Mouse (Mus musculus) myocyte (in vitro differentiated cells): ENCODE results near the gene Atp11a. TPM values are rescaled to one million over a fixed set of nuclear protein-coding genes. Genes with fewer than 3 reads are reported as not detected.

Source experiments
- H3K27me3 ChIP-seq: one replicate; pipeline ENCODE4 v1.6.1; 2011; ENCODE audit not compliant: control insufficient read depth, insufficient read depth, insufficient read length
- H3K36me3 ChIP-seq: one replicate; pipeline ENCODE4 v1.6.1; 2011; ENCODE audit not compliant: control insufficient read depth, insufficient read depth
- H3K4me2 ChIP-seq: one replicate; pipeline ENCODE4 v1.6.1; 2011; ENCODE audit warnings: low read depth, control low read depth
- H3K4me3 ChIP-seq: one replicate; pipeline ENCODE4 v1.5.1; 2011; ENCODE audit warnings: mild to moderate bottlenecking, control low read depth, moderate library complexity
- H3K79me2 ChIP-seq: one replicate; pipeline ENCODE4 v1.6.1; 2011; ENCODE audit not compliant: control insufficient read depth, insufficient read depth
- H3ac ChIP-seq: one replicate; pipeline ENCODE4 v1.6.1; 2011; ENCODE audit not compliant: control insufficient read depth, insufficient read length
- CEBPB ChIP-seq: IDR thresholded peaks from 2 replicates; pipeline ENCODE4 v1.6.1; 2011; ENCODE audit warnings: mild to moderate bottlenecking, moderate library complexity; ENCODE audit not compliant: poor library complexity, insufficient read depth, severe bottlenecking
- E2F4 ChIP-seq: IDR thresholded peaks from one replicate; pipeline ENCODE4 v1.6.1; 2011; ENCODE audit warnings: mild to moderate bottlenecking, control low read depth, moderate library complexity; ENCODE audit not compliant: insufficient read depth
- MAX ChIP-seq: IDR thresholded peaks from one replicate; pipeline ENCODE4 v1.6.1; 2011; ENCODE audit warnings: low read depth, mild to moderate bottlenecking, control low read depth
- MYOD1 ChIP-seq, 3 experiments: IDR thresholded peaks; one replicate each; pipeline ENCODE4 v1.6.1; 2011; ENCODE audit warnings: control low read depth in 2 of 3, low read depth in 2 of 3, mild to moderate bottlenecking in 2 of 3, moderate library complexity in 1 of 3; ENCODE audit not compliant: insufficient read length in 2 of 3, control insufficient read depth in 1 of 3
- MYOG ChIP-seq, 3 experiments: IDR thresholded peaks; one replicate each; pipeline ENCODE4 v1.6.1; 2011; ENCODE audit warnings: control low read depth in 2 of 3, low read depth in 2 of 3, mild to moderate bottlenecking in 2 of 3; ENCODE audit not compliant: insufficient read length in 2 of 3, control insufficient read depth in 1 of 3, insufficient read depth in 1 of 3
- POLR2A ChIP-seq: IDR thresholded peaks from one replicate; pipeline ENCODE4 v1.6.1; 2011; ENCODE audit warnings: low read depth, mild to moderate bottlenecking, control low read depth, moderate library complexity; ENCODE audit not compliant: insufficient read length
- POLR2AphosphoS2 ChIP-seq: IDR thresholded peaks from one replicate; pipeline ENCODE4 v1.6.1; 2011; ENCODE audit warnings: low read depth, control low read depth; ENCODE audit not compliant: insufficient read length
- REST ChIP-seq: IDR thresholded peaks from one replicate; pipeline ENCODE4 v1.6.1; 2011; ENCODE audit warnings: mild to moderate bottlenecking, control low read depth, moderate library complexity; ENCODE audit not compliant: insufficient read depth, insufficient read length
- SRF ChIP-seq: IDR thresholded peaks from one replicate; pipeline ENCODE4 v1.6.1; 2011; ENCODE audit warnings: low read depth; ENCODE audit not compliant: control insufficient read depth, insufficient read length
- TCF12 ChIP-seq: IDR thresholded peaks from one replicate; pipeline ENCODE4 v1.6.1; 2011; ENCODE audit warnings: mild to moderate bottlenecking, control low read depth; ENCODE audit not compliant: poor library complexity, insufficient read depth, severe bottlenecking
- TCF3 ChIP-seq: IDR thresholded peaks from one replicate; pipeline ENCODE4 v1.6.1; 2011; ENCODE audit warnings: low read depth, control low read depth; ENCODE audit not compliant: insufficient read length
- USF1 ChIP-seq: IDR thresholded peaks from one replicate; pipeline ENCODE4 v1.6.1; 2011; ENCODE audit warnings: low read depth, mild to moderate bottlenecking, control low read depth, moderate library complexity
- polyA plus RNA-seq: library from polyadenylated mRNA; unstranded; fragments of >200 nt; fragmentation: generic; extraction: Trizol; gene quantifications from one replicate; pipeline ENCODE4 v1.2.1, GENCODE M21; 2012; ENCODE audit warnings: missing spikeins

Gene Atp11a
- polyA plus RNA-seq, 1 experiment = 13.8 TPM

GRCm38 (mm10) chr8:12897815-12898214 lies 141.0 kb downstream of the Atp11a start:
- Histone ChIP-seq H3K79me2 (no peaks in the 10 kb centered on the region), H3K4me3 (no peak overlapping the region), H3K36me3 (no peaks in the 10 kb centered on the region), H3ac (no peak overlapping the region), H3K27me3 (peaks cover 37% of the 10 kb centered on the region), H3K4me2 (no peak overlapping the region)
- no peak for TF ChIP-seq CEBPB
- TF ChIP-seq TCF3 = no peak
- no peak for TF ChIP-seq MYOD1 (IDR thresholded peaks at IDR 0.05; ENCODE audit: control insufficient read depth in 1 of 3, insufficient read length in 2 of 3, low read depth in 2 of 3)
- TF ChIP-seq MYOG (IDR thresholded peaks at IDR 0.05; ENCODE audit: control insufficient read depth in 1 of 3, insufficient read depth in 1 of 3, insufficient read length in 2 of 3, low read depth in 2 of 3) = no peak
- TF ChIP-seq REST = no peak
- no peak for TF ChIP-seq TCF12
- TF ChIP-seq MAX = no peak
- no peak for TF ChIP-seq SRF
- TF ChIP-seq POLR2A = no peak
- no peak for TF ChIP-seq E2F4
- TF ChIP-seq POLR2AphosphoS2 = no peak
- TF ChIP-seq USF1 = no peak

GRCm38 (mm10) chr8:12903790-12904415 lies 147.1 kb downstream of the Atp11a start:
- Histone ChIP-seq H3ac (no peak overlapping the region), H3K27me3 (peaks cover 25% of the 10 kb centered on the region), H3K4me3 (no peak overlapping the region), H3K36me3 (no peaks in the 10 kb centered on the region), H3K4me2 (no peak overlapping the region), H3K79me2 (no peaks in the 10 kb centered on the region)
- TF ChIP-seq MYOG (IDR thresholded peaks at IDR 0.05; ENCODE audit: control insufficient read depth in 1 of 3, insufficient read depth in 1 of 3, insufficient read length in 2 of 3, low read depth in 2 of 3) (no peak), MYOD1 (IDR thresholded peaks at IDR 0.05; ENCODE audit: control insufficient read depth in 1 of 3, insufficient read length in 2 of 3, low read depth in 2 of 3) (no peak), POLR2A (no peak), POLR2AphosphoS2 (no peak), SRF (no peak), TCF12 (no peak), USF1 (no peak), MAX (no peak), E2F4 (no peak), CEBPB (no peak), REST (no peak), TCF3 (no peak)

DNA sequence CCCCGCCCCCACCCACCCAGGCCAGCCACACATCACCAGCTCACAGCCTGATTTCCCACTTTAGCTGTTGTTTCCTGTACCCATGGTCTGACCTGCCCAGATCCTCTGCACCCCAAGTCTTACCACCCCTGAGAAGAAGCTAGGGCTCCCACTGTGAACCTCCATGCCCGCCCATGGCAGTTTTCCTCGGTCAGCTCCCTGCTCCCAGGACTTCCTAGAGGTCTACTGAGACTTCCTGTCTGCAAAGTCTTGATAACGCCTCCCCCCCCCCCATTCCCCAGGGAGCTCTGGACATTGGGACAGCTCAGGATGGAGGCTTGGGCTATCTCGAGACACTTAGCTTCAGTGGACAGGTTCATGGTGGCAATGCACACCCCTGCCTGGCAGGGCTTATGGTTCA lies 148.3 kb downstream of the Atp11a start:
- TF ChIP-seq E2F4 (no peak), USF1 (no peak), CEBPB (no peak), MYOD1 (IDR thresholded peaks at IDR 0.05; ENCODE audit: control insufficient read depth in 1 of 3, insufficient read length in 2 of 3, low read depth in 2 of 3) (no peak), POLR2AphosphoS2 (no peak)
- H3ac ChIP-seq = no peak overlapping the region
- no peaks in the 10 kb centered on the region for H3K79me2 ChIP-seq
- H3K27me3 ChIP-seq = peaks cover 28% of the 10 kb centered on the region
- no peak overlapping the region for H3K4me3 ChIP-seq
- no peaks in the 10 kb centered on the region for H3K36me3 ChIP-seq
- H3K4me2 ChIP-seq = no peak overlapping the region

DNA sequence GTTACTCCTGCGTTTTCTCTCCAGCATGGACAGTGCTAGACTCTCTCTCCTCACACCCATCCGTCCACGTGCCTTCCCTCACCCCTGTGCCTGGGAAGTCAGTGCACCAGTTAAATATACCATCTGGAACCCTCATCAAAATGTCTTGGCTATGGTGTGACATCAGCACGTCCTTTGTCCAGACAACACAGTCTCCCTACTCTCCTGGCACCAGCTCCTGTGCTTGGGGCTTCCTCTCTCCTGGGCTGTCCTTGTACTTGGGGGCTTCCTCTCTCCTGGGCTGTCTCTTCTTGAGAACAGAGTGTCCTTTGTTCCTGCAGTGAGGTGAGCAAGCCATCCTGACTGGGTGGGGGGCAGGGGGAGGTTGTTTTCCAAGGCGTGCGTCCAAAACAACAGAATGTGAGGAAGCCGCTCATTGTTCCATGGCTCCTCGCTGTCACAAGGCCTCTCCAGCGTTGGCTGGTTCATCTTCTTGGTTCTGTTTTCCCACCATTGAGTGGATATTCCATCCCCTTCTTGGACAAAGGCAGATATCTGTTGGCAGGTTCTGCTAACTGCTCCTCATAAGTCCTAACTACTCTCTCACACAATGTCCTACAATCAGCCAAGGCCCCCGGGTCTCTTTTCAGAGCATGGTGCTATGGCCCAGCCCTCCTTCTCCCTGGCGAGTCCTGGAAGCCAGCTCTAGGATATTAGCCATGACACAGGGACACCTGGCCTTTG lies 148.9 kb downstream of the Atp11a start:
- H3ac ChIP-seq = no peak overlapping the region
- no peaks in the 10 kb centered on the region for H3K36me3 ChIP-seq
- no peak overlapping the region for H3K4me2 ChIP-seq
- peaks cover 28% of the 10 kb centered on the region for H3K27me3 ChIP-seq
- H3K79me2 ChIP-seq = no peaks in the 10 kb centered on the region
- H3K4me3 ChIP-seq = no peak overlapping the region
- TF ChIP-seq POLR2AphosphoS2 (no peak), TCF12 (no peak), MYOG (IDR thresholded peaks at IDR 0.05; ENCODE audit: control insufficient read depth in 1 of 3, insufficient read depth in 1 of 3, insufficient read length in 2 of 3, low read depth in 2 of 3) (no peak), MYOD1 (IDR thresholded peaks at IDR 0.05; ENCODE audit: control insufficient read depth in 1 of 3, insufficient read length in 2 of 3, low read depth in 2 of 3) (no peak)

- Histone ChIP-seq H3K27me3 (peaks cover 25% of the 10 kb centered on the region), H3K4me3 (no peak overlapping the region), H3K79me2 (no peaks in the 10 kb centered on the region), H3ac (no peak overlapping the region), H3K36me3 (no peaks in the 10 kb centered on the region), H3K4me2 (no peak overlapping the region)
- TF ChIP-seq MAX = no peak
- TF ChIP-seq E2F4 = no peak
- no peak for TF ChIP-seq USF1
- TF ChIP-seq SRF = no peak
- no peak for TF ChIP-seq REST
- TF ChIP-seq MYOD1 (IDR thresholded peaks at IDR 0.05; ENCODE audit: control insufficient read depth in 1 of 3, insufficient read length in 2 of 3, low read depth in 2 of 3) = no peak
- TF ChIP-seq TCF3 = no peak
- TF ChIP-seq POLR2A = no peak
- no peak for TF ChIP-seq POLR2AphosphoS2
- TF ChIP-seq CEBPB = no peak
These were observed 149.8 kb downstream of the Atp11a start for GRCm38 (mm10) chr8:12906597-12906996.
